Mouse (Mus musculus) heart, embryonic 12.5 days (tissue): ENCODE data around the gene Pan3. TPM values are rescaled to one million over a fixed set of nuclear protein-coding genes. Genes with fewer than 3 reads are reported as not detected.
A peak's percentile ranks its signal among the peaks of the same experiment; 100 is the strongest.

ENCODE experiments used
- ATAC-seq: fragments of 200-750 bp; cut with Nextera tagmentation; 2 replicates; pipeline ENCODE4 v1.8.0; 2017; ENCODE audit warnings: moderate TSS enrichment, moderate library complexity; ENCODE audit not compliant: insufficient number of reproducible peaks, low FRiP score
- H3K27ac ChIP-seq: fragments of 300-500 bp; sonication (generic); 2 replicates; pipeline ENCODE4 v1.5.1; 2016; ENCODE audit warnings: mild to moderate bottlenecking, moderate library complexity; ENCODE audit not compliant: poor library complexity, severe bottlenecking
- H3K27me3 ChIP-seq: fragments of 300-500 bp; sonication (generic); replicated peaks from 2 replicates; pipeline ENCODE4 v1.6.1; 2016; ENCODE audit warnings: mild to moderate bottlenecking, moderate library complexity
- H3K36me3 ChIP-seq: fragments of 300-500 bp; sonication (generic); 2 replicates; pipeline ENCODE4 v1.6.1; 2016; ENCODE audit warnings: mild to moderate bottlenecking, moderate library complexity
- H3K4me1 ChIP-seq: fragments of 300-500 bp; sonication (generic); replicated peaks from 2 replicates; pipeline ENCODE4 v1.6.1; 2016; ENCODE audit warnings: mild to moderate bottlenecking
- H3K4me2 ChIP-seq: fragments of 300-500 bp; sonication (generic); 2 replicates; pipeline ENCODE4 v1.6.1; 2016; ENCODE audit warnings: mild to moderate bottlenecking, moderate library complexity
- H3K4me3 ChIP-seq: fragments of 300-500 bp; sonication (generic); 2 replicates; pipeline ENCODE4 v1.5.1; 2016; ENCODE audit warnings: mild to moderate bottlenecking
- H3K9ac ChIP-seq: fragments of 300-500 bp; sonication (generic); 2 replicates; pipeline ENCODE4 v1.6.1; 2016; ENCODE audit warnings: mild to moderate bottlenecking, moderate library complexity
- H3K9me3 ChIP-seq: fragments of 300-500 bp; sonication (generic); replicated peaks from 2 replicates; pipeline ENCODE4 v1.6.1; 2016; ENCODE audit warnings: mild to moderate bottlenecking, moderate library complexity
- WGBS: fragments of 180-500 bp; shearing (Covaris S2); methylation state at CpG from one replicate; pipeline ENCODE4 v1.1.7; 2016; 5-methylcytosine and 5-hydroxymethylcytosine counted together
- polyA plus RNA-seq: library from polyadenylated mRNA; unstranded; fragments of >200 nt; fragmentation: Nextera tagmentation; extraction: Ambion mirVana; gene quantifications from 2 replicates; pipeline ENCODE4 v1.2.1, GENCODE M21; 2016

Pan3 gene
- polyA plus RNA-seq, 1 experiment from 2014 or later: 46.3 TPM

DNA sequence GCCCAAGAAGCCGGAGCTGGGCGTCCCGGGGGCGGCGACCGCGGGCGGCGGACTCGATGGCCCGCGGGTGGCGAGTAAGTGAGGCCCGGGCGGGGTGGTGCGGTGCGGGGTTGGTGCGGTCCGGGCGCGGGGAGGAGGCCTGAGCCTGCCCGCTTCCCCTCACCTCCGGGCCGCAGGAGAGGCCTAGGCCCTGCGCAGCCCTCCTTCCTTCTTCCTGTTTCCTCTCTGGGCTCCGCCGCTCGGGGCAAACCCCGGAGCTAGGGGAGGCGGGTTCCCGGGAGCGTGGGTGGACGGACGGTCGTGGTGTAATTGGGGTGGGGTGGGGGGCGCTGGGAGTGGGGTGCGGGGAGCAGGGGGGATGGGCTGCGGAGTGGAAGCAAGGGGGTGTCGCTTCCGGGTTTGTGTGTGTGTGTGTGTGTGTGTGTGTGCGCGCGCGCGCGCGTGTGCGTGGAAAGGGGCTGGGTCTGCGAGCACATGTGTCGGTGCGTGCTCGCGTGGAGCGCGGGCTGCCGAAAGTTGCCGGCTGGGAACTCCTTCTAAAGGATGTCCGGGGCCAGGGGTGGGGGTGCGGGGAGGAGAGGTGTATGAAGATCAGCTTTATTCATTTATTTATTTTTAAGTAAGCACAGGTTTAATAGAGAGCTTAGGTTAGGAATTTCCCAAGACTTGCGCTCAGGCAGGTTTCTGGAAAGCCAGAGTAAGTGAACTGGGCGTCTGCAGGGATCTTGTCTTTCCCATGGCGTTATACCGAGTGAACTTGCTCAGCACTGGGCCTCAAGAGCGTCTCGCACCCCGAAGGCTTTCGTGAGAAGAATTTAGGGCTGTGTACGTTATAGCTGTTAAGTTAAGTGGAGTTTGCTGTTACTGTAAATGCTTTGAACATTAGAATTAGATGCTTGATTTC is 1.2 kb downstream of the Pan3 start:
- Histone ChIP-seq H3K4me3 (peak overlapping the region; percentile 94), H3K36me3 (no peaks in the 10 kb centered on the region), H3K4me2 (peak overlapping the region; percentile 90), H3K27me3 (no peaks in the 10 kb centered on the region), H3K4me1 (peaks cover 44% of the 10 kb centered on the region), H3K27ac (peak overlapping the region; percentile 98), H3K9ac (peak overlapping the region; percentile 100), H3K9me3 (no peaks in the 10 kb centered on the region)
- under 1% methylated on average over 51 of the region's 68 CpGs for WGBS
- peak; percentile 63 for ATAC-seq

DNA sequence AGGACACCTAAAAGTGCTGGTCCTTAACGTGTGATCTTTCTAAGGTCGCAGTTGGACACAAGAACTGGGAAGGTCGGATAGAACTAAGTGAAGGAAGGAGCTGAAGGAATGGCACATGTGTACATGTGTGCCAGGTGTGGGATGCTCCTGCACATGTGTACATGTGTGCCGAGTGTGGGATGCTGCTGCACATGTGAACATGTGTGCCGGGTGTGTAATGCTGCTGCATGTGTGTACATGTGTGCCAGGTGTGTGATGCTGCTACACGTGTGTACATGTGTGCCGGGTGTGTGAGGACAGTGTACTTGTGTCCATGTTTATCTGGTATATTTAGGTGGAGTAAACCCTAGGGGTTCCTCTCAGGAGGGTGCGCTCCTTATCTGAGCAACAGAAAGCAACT is 3.0 kb downstream of the Pan3 start:
- no peak for ATAC-seq
- H3K4me1 ChIP-seq: peaks cover 61% of the 10 kb centered on the region
- peak overlapping the region; percentile 53; the same call in 1 of the 2 replicates for H3K4me2 ChIP-seq
- H3K4me3 ChIP-seq: no peak overlapping the region
- H3K27ac ChIP-seq: no peak overlapping the region
- no peaks in the 10 kb centered on the region for H3K27me3 ChIP-seq
- no peaks in the 10 kb centered on the region for H3K9me3 ChIP-seq
- 90% methylated on average over 8 of the region's 8 CpGs for WGBS
- no peaks in the 10 kb centered on the region for H3K36me3 ChIP-seq
- H3K9ac ChIP-seq: no peak overlapping the region

DNA sequence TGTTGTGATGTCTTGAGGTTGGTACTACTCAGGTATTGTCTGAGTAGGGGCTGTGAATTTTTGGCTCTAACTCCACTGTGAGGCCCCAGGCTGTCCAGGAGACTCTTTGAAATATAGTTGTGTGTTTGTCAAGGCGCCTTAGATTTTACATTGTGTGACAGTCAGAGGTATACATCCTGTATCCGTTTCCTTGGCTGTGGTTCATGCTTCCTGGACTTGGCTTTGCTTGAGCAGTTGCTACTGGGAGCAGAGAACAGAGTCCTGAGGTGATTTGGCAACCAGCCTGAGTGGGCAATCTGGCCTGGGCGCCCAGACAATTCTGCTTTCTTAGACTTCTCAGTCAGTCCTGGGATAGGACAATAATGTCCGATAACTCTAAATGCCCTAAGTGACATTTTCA is 5.3 kb downstream of the Pan3 start:
- Histone ChIP-seq H3K4me2 (peak overlapping the region; percentile 7; the same call in 1 of the 2 replicates), H3K4me3 (no peak overlapping the region), H3K36me3 (no peaks in the 10 kb centered on the region), H3K27ac (peak overlapping the region; percentile 29; the same call in 1 of the 2 replicates), H3K27me3 (no peaks in the 10 kb centered on the region), H3K9me3 (no peaks in the 10 kb centered on the region), H3K4me1 (peaks cover 62% of the 10 kb centered on the region), H3K9ac (peak overlapping the region; percentile 22; the same call in 1 of the 2 replicates)
- WGBS: 65% methylated on average over 4 of the region's 4 CpGs
- no peak for ATAC-seq

DNA sequence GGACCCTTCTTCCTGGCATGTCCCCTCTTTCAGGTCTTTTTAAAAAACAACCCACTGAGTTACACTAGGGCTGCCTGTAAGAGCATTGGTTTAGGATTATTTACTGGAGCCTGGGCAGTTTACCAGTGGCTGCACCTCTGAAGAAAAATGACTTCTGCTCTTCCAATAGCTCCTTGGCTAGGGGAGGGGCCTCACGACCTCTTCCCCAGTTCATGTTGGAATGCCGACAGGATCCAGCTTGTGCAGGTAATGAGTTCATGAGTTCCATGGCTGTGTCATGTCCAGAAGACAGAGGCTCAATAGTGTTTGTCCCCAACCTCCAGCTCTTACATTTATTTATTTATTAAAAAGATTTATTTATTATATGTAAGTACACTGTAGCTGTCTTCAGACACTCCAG is 5.8 kb downstream of the Pan3 start:
- no peaks in the 10 kb centered on the region for H3K9me3 ChIP-seq
- no peaks in the 10 kb centered on the region for H3K27me3 ChIP-seq
- ATAC-seq: no peak
- 67% methylated on average over 2 of the region's 2 CpGs for WGBS
- no peak overlapping the region for H3K9ac ChIP-seq
- H3K27ac ChIP-seq: 0 out of 2 replicates have a peak overlapping the region, but pooled peaks have one; percentile 3
- no peak overlapping the region for H3K4me3 ChIP-seq
- no peaks in the 10 kb centered on the region for H3K36me3 ChIP-seq
- peaks cover 62% of the 10 kb centered on the region for H3K4me1 ChIP-seq
- H3K4me2 ChIP-seq: 0 out of 2 replicates have a peak overlapping the region, but pooled peaks have one; percentile 26

DNA sequence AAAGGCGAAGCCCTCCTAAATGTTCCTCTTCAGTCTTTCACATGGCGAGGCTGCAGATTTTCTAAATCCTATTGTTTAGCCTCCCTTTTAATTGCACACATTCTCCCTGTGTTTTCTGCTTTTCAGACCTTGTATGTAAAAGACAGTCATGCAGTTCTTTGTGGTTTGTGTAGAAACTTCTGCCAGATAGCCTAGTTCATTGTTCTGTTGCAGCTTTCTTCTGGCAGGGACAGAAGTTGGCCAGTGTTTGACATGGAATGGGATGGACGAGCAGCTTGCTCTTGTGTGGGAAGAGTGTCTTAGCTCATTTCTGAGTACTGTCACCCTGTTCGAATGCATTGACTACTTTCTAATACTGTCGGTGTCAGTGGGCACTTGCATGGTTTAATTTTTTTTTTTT is 6.5 kb downstream of the Pan3 start:
- Histone ChIP-seq H3K4me3 (no peak overlapping the region), H3K27me3 (no peaks in the 10 kb centered on the region), H3K9me3 (no peaks in the 10 kb centered on the region), H3K36me3 (0 out of 2 replicates have a peak, but pooled peaks cover 2% of the 10 kb centered on the region), H3K27ac (no peak overlapping the region), H3K9ac (0 out of 2 replicates have a peak overlapping the region, but pooled peaks have one; percentile 10), H3K4me1 (peaks cover 69% of the 10 kb centered on the region), H3K4me2 (no peak overlapping the region)
- 88% methylated on average over 5 of the region's 5 CpGs for WGBS
- ATAC-seq: no peak

DNA sequence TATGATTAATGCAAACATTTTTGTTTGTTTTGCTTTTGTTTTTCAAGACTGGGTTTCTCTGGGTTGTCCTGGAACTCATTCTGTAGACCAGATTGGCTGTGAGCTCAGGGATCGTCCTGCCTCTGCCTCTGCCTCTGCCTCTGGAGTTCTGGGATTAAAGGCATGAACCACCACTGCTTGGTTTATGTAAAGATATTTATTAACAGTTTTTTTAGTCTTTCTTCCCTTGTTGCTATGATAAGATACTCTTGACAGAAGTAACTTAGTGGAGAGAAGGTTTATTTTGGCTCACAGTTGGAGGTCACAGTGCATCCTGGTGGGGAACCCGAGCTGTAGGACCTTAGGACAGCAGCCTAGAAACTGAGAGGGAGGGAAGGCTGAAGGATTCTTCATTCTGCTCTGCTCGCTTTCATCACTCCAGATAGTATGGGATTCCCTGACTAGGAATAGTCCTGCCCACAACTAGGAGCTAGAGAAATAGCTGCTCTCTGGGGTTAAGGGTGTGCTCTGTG is 11.1 kb downstream of the Pan3 start:
- peaks cover 49% of the 10 kb centered on the region for H3K4me1 ChIP-seq
- no peak overlapping the region for H3K27ac ChIP-seq
- H3K9me3 ChIP-seq: no peaks in the 10 kb centered on the region
- H3K9ac ChIP-seq: no peak overlapping the region
- ATAC-seq: no peak
- no peak overlapping the region for H3K4me2 ChIP-seq
- 55% methylated on average over 3 of the region's 3 CpGs for WGBS
- 0 out of 2 replicates have a peak, but pooled peaks cover 2% of the 10 kb centered on the region for H3K36me3 ChIP-seq
- no peaks in the 10 kb centered on the region for H3K27me3 ChIP-seq
- no peak overlapping the region for H3K4me3 ChIP-seq

DNA sequence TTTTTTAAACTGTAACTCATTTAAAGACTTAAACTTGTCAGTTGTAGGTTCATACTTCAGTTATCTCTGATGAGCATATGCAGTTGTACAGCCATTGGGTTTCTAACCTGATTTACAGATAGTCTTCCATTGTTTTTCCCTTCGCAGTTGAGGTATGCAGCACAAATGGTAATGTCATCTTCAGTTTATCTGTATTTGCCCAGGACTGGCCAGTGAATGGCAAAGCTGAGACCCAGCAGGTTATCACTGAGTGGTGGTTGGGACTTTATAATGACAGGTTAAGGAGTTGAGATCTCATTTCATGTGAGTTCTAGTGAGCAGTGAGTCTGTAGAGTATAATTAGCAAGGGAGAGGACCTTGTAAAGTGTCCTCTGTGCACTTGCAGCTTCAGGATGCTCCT is 12.0 kb downstream of the Pan3 start:
- peak; percentile 51; the same call in 1 of the 2 replicates for ATAC-seq
- WGBS: 43% methylated on average over 1 of the region's 1 CpGs
- Histone ChIP-seq H3K9me3 (no peaks in the 10 kb centered on the region), H3K4me2 (no peak overlapping the region), H3K4me1 (peaks cover 46% of the 10 kb centered on the region), H3K4me3 (no peak overlapping the region), H3K27me3 (no peaks in the 10 kb centered on the region), H3K36me3 (0 out of 2 replicates have a peak, but pooled peaks cover 2% of the 10 kb centered on the region), H3K9ac (no peak overlapping the region), H3K27ac (peak overlapping the region; percentile 23; the same call in 1 of the 2 replicates)

DNA sequence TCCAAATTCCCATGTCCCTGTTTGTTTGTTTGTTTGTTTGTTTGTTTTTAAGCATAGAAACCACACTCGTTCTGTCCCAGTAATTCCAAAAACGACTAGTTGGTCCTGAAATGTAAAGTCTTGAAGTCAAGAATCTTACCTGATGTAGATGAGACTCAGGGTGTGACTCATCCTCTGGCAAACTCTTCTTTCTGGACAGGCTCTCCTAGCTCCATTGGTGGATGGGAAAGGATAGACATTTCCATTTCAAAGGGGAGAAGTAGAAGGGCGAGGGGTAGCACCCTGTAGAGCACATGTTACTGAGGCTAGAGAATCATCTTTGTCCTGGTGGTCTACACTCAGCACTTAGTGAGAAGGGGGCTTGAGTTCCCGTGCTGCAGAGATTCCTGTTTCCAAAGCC is 12.8 kb downstream of the Pan3 start:
- 77% methylated on average over 4 of the region's 4 CpGs for WGBS
- peaks cover 44% of the 10 kb centered on the region for H3K4me1 ChIP-seq
- ATAC-seq: no peak

DNA sequence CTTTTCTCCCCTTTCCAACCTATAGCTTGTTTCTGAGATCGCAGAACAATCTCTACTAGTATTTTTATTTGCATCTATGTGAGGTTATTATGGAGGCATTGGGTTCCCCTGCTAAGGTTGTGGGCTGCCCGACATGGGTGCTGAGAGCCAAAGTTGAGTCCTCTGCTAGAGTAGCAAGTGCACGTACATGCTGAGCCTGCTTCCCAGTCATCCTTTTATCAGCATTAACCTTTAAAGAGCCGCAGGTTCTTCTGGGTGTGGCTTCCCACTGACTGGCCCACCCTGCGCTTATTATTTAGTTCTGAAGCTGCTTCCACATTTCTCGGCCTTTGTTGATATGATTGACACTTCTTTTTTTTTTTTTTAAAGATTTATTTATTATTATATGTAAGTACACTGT is 14.3 kb downstream of the Pan3 start:
- Histone ChIP-seq H3K27ac (no peak overlapping the region), H3K4me1 (peaks cover 48% of the 10 kb centered on the region), H3K4me3 (no peak overlapping the region), H3K9me3 (no peaks in the 10 kb centered on the region), H3K27me3 (no peaks in the 10 kb centered on the region), H3K9ac (no peak overlapping the region), H3K36me3 (0 out of 2 replicates have a peak, but pooled peaks cover 2% of the 10 kb centered on the region), H3K4me2 (no peak overlapping the region)
- WGBS: 71% methylated on average over 6 of the region's 6 CpGs
- no peak for ATAC-seq

More for the DNA sequence above, 12.8 kb downstream of the Pan3 start:
- Histone ChIP-seq H3K27ac (no peak overlapping the region), H3K9me3 (no peaks in the 10 kb centered on the region), H3K36me3 (0 out of 2 replicates have a peak, but pooled peaks cover 2% of the 10 kb centered on the region), H3K4me3 (no peak overlapping the region), H3K27me3 (no peaks in the 10 kb centered on the region), H3K9ac (no peak overlapping the region), H3K4me2 (no peak overlapping the region)

DNA sequence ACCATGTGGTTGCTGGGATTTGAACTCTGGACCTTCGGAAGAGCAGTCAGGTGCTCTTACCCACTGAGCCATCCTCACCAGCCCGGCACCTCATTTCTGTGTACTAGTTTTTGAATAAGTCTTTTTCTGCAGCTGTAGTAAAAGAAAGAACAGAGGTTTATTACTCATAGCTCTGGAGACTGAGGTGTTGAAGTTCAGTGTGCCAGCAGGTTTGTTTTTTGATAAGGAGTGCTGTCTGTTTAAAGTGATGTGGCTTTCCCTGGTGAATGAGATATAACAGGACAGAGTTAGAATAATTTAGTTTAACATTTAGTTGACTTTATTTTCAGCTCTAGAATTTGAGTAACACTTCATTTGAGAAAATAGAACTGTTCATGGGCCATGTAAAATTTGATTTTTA is 14.8 kb downstream of the Pan3 start:
- 67% methylated on average over 2 of the region's 2 CpGs for WGBS
- peaks cover 51% of the 10 kb centered on the region for H3K4me1 ChIP-seq

DNA sequence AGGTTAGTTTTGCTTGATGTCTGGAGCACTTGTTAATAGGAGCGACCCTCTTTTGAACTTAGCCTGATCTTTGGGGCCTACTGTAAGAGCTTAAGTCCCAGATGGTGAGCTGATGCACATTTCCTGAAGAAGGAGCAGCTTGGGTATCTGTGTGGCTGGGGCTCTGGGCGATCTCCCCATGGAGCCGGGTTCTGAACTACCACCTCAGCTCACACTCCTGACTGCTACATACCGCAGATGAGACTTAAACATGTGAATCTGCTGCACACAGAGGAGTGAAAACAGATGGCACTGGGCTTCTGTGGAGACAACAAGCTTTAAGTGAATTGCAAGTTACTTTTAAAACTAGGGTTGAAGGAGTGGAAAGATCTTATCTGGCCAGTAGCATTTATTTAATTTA is 15.3 kb downstream of the Pan3 start:
- H3K9me3 ChIP-seq: no peaks in the 10 kb centered on the region
- 71% methylated on average over 4 of the region's 4 CpGs for WGBS
- no peak overlapping the region for H3K27ac ChIP-seq

More for the DNA sequence above, 14.8 kb downstream of the Pan3 start:
- no peak overlapping the region for H3K4me3 ChIP-seq
- ATAC-seq: no peak
- H3K27ac ChIP-seq: no peak overlapping the region
- H3K36me3 ChIP-seq: 0 out of 2 replicates have a peak, but pooled peaks cover 2% of the 10 kb centered on the region
- H3K27me3 ChIP-seq: no peaks in the 10 kb centered on the region
- H3K9ac ChIP-seq: no peak overlapping the region
- no peaks in the 10 kb centered on the region for H3K9me3 ChIP-seq
- no peak overlapping the region for H3K4me2 ChIP-seq

More for the DNA sequence above, 15.3 kb downstream of the Pan3 start:
- Histone ChIP-seq H3K27me3 (no peaks in the 10 kb centered on the region), H3K9ac (no peak overlapping the region), H3K4me2 (no peak overlapping the region), H3K4me3 (no peak overlapping the region), H3K36me3 (0 out of 2 replicates have a peak, but pooled peaks cover 2% of the 10 kb centered on the region), H3K4me1 (peaks cover 52% of the 10 kb centered on the region)
- no peak for ATAC-seq
